Mouse (Mus musculus) CH12.LX (cell line): ENCODE measurements around the gene Lin52. TPM values are rescaled to one million over a fixed set of nuclear protein-coding genes. Genes with fewer than 3 reads are reported as not detected.

ENCODE experiments used
- DNase-seq: peaks from one replicate; pipeline ENCODE4 v3.0.0-alpha.2; 2013; ENCODE audit errors: extremely low read depth
- H3K27ac ChIP-seq: 2 replicates; pipeline ENCODE4 v1.5.1; 2012; ENCODE audit warnings: low read depth, mild to moderate bottlenecking, control low read depth, moderate library complexity; ENCODE audit not compliant: insufficient read depth
- H3K27me3 ChIP-seq: replicated peaks from 2 replicates; pipeline ENCODE3; 2012; ENCODE audit warnings: inconsistent platforms
- H3K36me3 ChIP-seq, 2 experiments: replicated peaks in 1 of 2; 2 replicates each; pipeline versions ENCODE3 to v1.6.1; 2012; ENCODE audit warnings: inconsistent platforms in 1 of 2, low read length in 1 of 2, mild to moderate bottlenecking in 1 of 2, mixed read lengths in 1 of 2, moderate library complexity in 1 of 2; ENCODE audit not compliant: control insufficient read depth in 1 of 2, insufficient read depth in 1 of 2
- H3K4me1 ChIP-seq, 2 experiments: 2 replicates each; pipeline ENCODE4 v1.6.1; 2012; ENCODE audit warnings: inconsistent platforms in 1 of 2, moderate library complexity in 1 of 2; ENCODE audit not compliant: insufficient read depth in 2 of 2, control insufficient read depth in 1 of 2
- H3K4me2 ChIP-seq: 2 replicates; pipeline ENCODE4 v1.6.1; 2012; ENCODE audit warnings: low read depth, mild to moderate bottlenecking, control low read depth; ENCODE audit not compliant: poor library complexity, insufficient read depth, severe bottlenecking
- H3K4me3 ChIP-seq, 3 experiments: fragments of 150-350 bp in 1 of 3; sonication (generic) in 1 of 3; replicated peaks in 1 of 3; 2 replicates each; pipeline versions ENCODE3 to v1.5.1; 2011 to 2012; ENCODE audit warnings: low read depth in 2 of 3, low read length in 2 of 3, mild to moderate bottlenecking in 2 of 3, moderate library complexity in 2 of 3, control low read depth in 1 of 3, improper control_type of control experiment in 1 of 3, inconsistent platforms in 1 of 3, mixed read lengths in 1 of 3; ENCODE audit not compliant: poor library complexity in 1 of 3
- H3K79me2 ChIP-seq: replicated peaks from 2 replicates; pipeline ENCODE4 v1.6.1; 2012; ENCODE audit warnings: mild to moderate bottlenecking, moderate library complexity; ENCODE audit not compliant: control insufficient read depth, poor library complexity, insufficient read depth, severe bottlenecking; ENCODE audit errors: extremely low read depth
- H3K9ac ChIP-seq: 2 replicates; pipeline ENCODE4 v1.6.1; 2012; ENCODE audit warnings: low read depth, mild to moderate bottlenecking, control low read depth, moderate library complexity; ENCODE audit not compliant: insufficient read depth
- H3K9me3 ChIP-seq: replicated peaks from 2 replicates; pipeline ENCODE3; 2012; ENCODE audit warnings: low read length, inconsistent platforms, mixed read lengths
- BHLHE40 ChIP-seq: IDR thresholded peaks from 2 replicates; pipeline ENCODE4 v1.6.1; 2011; ENCODE audit warnings: mild to moderate bottlenecking, low read depth, low read length, improper control_type of control experiment
- CHD1 ChIP-seq: IDR thresholded peaks from 2 replicates; pipeline ENCODE4 v1.6.1; 2012; ENCODE audit warnings: low read depth, low read length, improper control_type of control experiment, inconsistent platforms
- CHD2 ChIP-seq: IDR thresholded peaks from 2 replicates; pipeline ENCODE4 v1.6.1; 2011; ENCODE audit warnings: low read length, improper control_type of control experiment
- CTCF ChIP-seq, 2 experiments: IDR thresholded peaks in 1 of 2; conservative IDR thresholded peaks in 1 of 2; 2 replicates each; pipeline ENCODE4 v1.5.1; 2011 to 2012; ENCODE audit warnings: low read depth in 2 of 2, low read length in 2 of 2, improper control_type of control experiment in 1 of 2, inconsistent platforms in 1 of 2, mild to moderate bottlenecking in 1 of 2, moderate library complexity in 1 of 2
- E2F4 ChIP-seq: IDR thresholded peaks from 2 replicates; pipeline ENCODE4 v1.6.1; 2011; ENCODE audit warnings: low read depth, low read length, improper control_type of control experiment; ENCODE audit not compliant: insufficient replicate concordance
- EP300 ChIP-seq: IDR thresholded peaks from 2 replicates; pipeline ENCODE4 v1.6.1; 2011; ENCODE audit warnings: low read length, improper control_type of control experiment
- GABPA ChIP-seq: IDR thresholded peaks from 2 replicates; pipeline ENCODE4 v1.6.1; 2012; ENCODE audit warnings: low read depth, low read length, improper control_type of control experiment, inconsistent platforms; ENCODE audit not compliant: insufficient replicate concordance
- HCFC1 ChIP-seq: IDR thresholded peaks from 2 replicates; pipeline ENCODE4 v1.6.1; 2012; ENCODE audit warnings: low read depth, mild to moderate bottlenecking, inconsistent platforms, low read length, improper control_type of control experiment
- JUN ChIP-seq: IDR thresholded peaks from 2 replicates; pipeline ENCODE4 v1.6.1; 2011; ENCODE audit warnings: low read depth, mild to moderate bottlenecking, low read length, improper control_type of control experiment, moderate library complexity; ENCODE audit not compliant: insufficient read depth
- JUND ChIP-seq: conservative IDR thresholded peaks from 2 replicates; pipeline ENCODE4 v1.6.1; 2011; ENCODE audit warnings: low read depth, low read length, improper control_type of control experiment
- KAT2A ChIP-seq: IDR thresholded peaks from 2 replicates; pipeline ENCODE4 v1.6.1; 2012; ENCODE audit warnings: low read length, improper control_type of control experiment, inconsistent platforms; ENCODE audit not compliant: insufficient replicate concordance
- MAX ChIP-seq: IDR thresholded peaks from 2 replicates; pipeline ENCODE4 v1.6.1; 2011; ENCODE audit warnings: low read length, improper control_type of control experiment
- MAZ ChIP-seq: IDR thresholded peaks from 2 replicates; pipeline ENCODE4 v1.6.1; 2012; ENCODE audit warnings: low read depth, mild to moderate bottlenecking, inconsistent platforms, low read length, improper control_type of control experiment, moderate library complexity
- MEF2A ChIP-seq: IDR thresholded peaks from 2 replicates; pipeline ENCODE4 v1.6.1; 2014; ENCODE audit warnings: low read depth, mild to moderate bottlenecking, inconsistent platforms, low read length, improper control_type of control experiment, borderline replicate concordance
- MXI1 ChIP-seq: IDR thresholded peaks from 2 replicates; pipeline ENCODE4 v1.6.1; 2011; ENCODE audit warnings: mild to moderate bottlenecking, low read depth, low read length, improper control_type of control experiment
- MYC ChIP-seq: IDR thresholded peaks from 2 replicates; pipeline ENCODE4 v1.6.1; 2011; ENCODE audit warnings: low read depth, mild to moderate bottlenecking, improper control_type of control experiment, low read length
- NELFE ChIP-seq: IDR thresholded peaks from 2 replicates; pipeline ENCODE4 v1.6.1; 2011; ENCODE audit warnings: low read depth, low read length, improper control_type of control experiment
- PAX5 ChIP-seq: IDR thresholded peaks from 2 replicates; pipeline ENCODE4 v1.6.1; 2012; ENCODE audit warnings: low read length, inconsistent platforms, mixed read lengths
- POLR2AphosphoS2 ChIP-seq: IDR thresholded peaks from 2 replicates; pipeline ENCODE4 v1.6.1; 2011; ENCODE audit warnings: low read depth, low read length, improper control_type of control experiment
- RAD21 ChIP-seq: IDR thresholded peaks from 2 replicates; pipeline ENCODE4 v1.6.1; 2011; ENCODE audit warnings: low read depth, mild to moderate bottlenecking, low read length, improper control_type of control experiment, moderate library complexity
- RCOR1 ChIP-seq: conservative IDR thresholded peaks from 2 replicates; pipeline ENCODE4 v1.6.1; 2012; ENCODE audit warnings: low read depth, mild to moderate bottlenecking, inconsistent platforms, low read length, improper control_type of control experiment
- SIN3A ChIP-seq: IDR thresholded peaks from 2 replicates; pipeline ENCODE4 v1.6.1; 2012; ENCODE audit warnings: low read length, improper control_type of control experiment, inconsistent platforms
- SMC3 ChIP-seq: IDR thresholded peaks from 2 replicates; pipeline ENCODE4 v1.6.1; 2011; ENCODE audit warnings: low read depth, low read length, improper control_type of control experiment
- TBP ChIP-seq: conservative IDR thresholded peaks from 2 replicates; pipeline ENCODE4 v1.6.1; 2011; ENCODE audit warnings: low read depth, low read length, improper control_type of control experiment
- TCF12 ChIP-seq: IDR thresholded peaks from 2 replicates; pipeline ENCODE4 v1.6.1; 2014; ENCODE audit warnings: low read depth, mild to moderate bottlenecking, inconsistent platforms, low read length, improper control_type of control experiment
- UBTF ChIP-seq: IDR thresholded peaks from 2 replicates; pipeline ENCODE4 v1.6.1; 2012; ENCODE audit warnings: low read depth, mild to moderate bottlenecking, inconsistent platforms, low read length, improper control_type of control experiment, moderate library complexity
- USF1 ChIP-seq: IDR thresholded peaks from 2 replicates; pipeline ENCODE4 v1.6.1; 2014; ENCODE audit warnings: low read depth, mild to moderate bottlenecking, inconsistent platforms, low read length, improper control_type of control experiment
- USF2 ChIP-seq: conservative IDR thresholded peaks from 2 replicates; pipeline ENCODE4 v1.6.1; 2011; ENCODE audit warnings: low read depth, low read length, improper control_type of control experiment
- ZC3H11A ChIP-seq: IDR thresholded peaks from 2 replicates; pipeline ENCODE4 v1.6.1; 2012; ENCODE audit warnings: low read depth, mild to moderate bottlenecking, inconsistent platforms, low read length, improper control_type of control experiment
- ZKSCAN1 ChIP-seq: IDR thresholded peaks from 2 replicates; pipeline ENCODE4 v1.6.1; 2012; ENCODE audit warnings: low read depth, inconsistent platforms, low read length, improper control_type of control experiment, borderline replicate concordance
- ZMIZ1 ChIP-seq: IDR thresholded peaks from 2 replicates; pipeline ENCODE4 v1.6.1; 2012; ENCODE audit warnings: low read depth, mild to moderate bottlenecking, inconsistent platforms, low read length, improper control_type of control experiment
- ZNF384 ChIP-seq: IDR thresholded peaks from 2 replicates; pipeline ENCODE4 v1.6.1; 2012; ENCODE audit warnings: low read depth, low read length, improper control_type of control experiment, inconsistent platforms
- dilution Hi-C: fragments of 300-500 bp; cut with MboI; formaldehyde crosslinking; loops from 2 replicates; pipeline ENCODE4 v1.14.3; 2020; ENCODE audit warnings: low sequenced_read_pairs; ENCODE audit not compliant: extremely low pct_unique_long_range_greater_than_20kb, extremely low pct_ligation_motif_present
- in situ Hi-C: fragments of 300-500 bp; cut with MboI; formaldehyde crosslinking; loops from 3 replicates; pipeline ENCODE4 v1.14.3; 2019; ENCODE audit warnings: low sequenced_read_pairs, low pct_ligation_motif_present, low pct_unique_long_range_greater_than_20kb, mixed read lengths
- polyA plus RNA-seq: library from polyadenylated mRNA; unstranded; fragments of >175 nt; gene quantifications from 2 replicates; pipeline ENCODE4 v1.2.1, GENCODE M21; 2012; ENCODE audit warnings: low read depth; ENCODE audit not compliant: insufficient read length
- total RNA-seq, 2 experiments: library from RNA; depleted of rRNA; stranded (reverse); fragments of 300-350 nt in 1 of 2; fragments of >200 nt in 1 of 2; gene quantifications; 2 replicates each; pipeline ENCODE4 v1.2.3; 2012 to 2014

Lin52 gene
- total and polyA plus RNA-seq, 3 experiments, result 5.9 to 16.2 (median 8.7) TPM

DNA sequence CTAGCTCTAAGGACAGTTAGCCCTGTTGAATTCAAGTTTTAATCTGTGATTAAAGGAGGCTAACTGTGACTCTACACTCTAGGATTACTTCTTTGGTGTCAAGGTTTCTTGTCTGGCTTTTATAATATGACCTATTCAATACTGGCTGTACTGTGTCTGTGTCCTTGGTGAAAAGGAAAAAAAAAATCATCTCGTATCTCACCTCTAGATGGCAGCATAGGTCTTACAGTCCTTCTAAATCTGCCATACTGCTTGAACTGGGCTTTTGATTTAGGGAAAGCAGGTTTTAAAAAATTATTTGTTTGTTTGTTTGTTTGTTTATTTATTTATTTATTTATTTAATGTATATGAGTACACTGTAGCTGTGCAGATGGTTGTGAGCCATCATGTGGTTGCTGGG lies 17.5 kb downstream of the Lin52 start:
- Histone ChIP-seq H3K27me3 (no peaks in the 10 kb centered on the region), H3K4me1 (no peaks in the 10 kb centered on the region), H3K9me3 (no peaks in the 10 kb centered on the region), H3K4me3 (no peak overlapping the region), H3K4me2 (no peak overlapping the region), H3K27ac (no peak overlapping the region), H3K79me2 (no peaks in the 10 kb centered on the region), H3K36me3 (peaks cover 11 to 66% of the 10 kb centered on the region in 2 experiments), H3K9ac (no peak overlapping the region)
- in situ Hi-C loops (no loop called here), dilution Hi-C loops (no loop called here)
- peak; percentile 58 for DNase-seq
- TF ChIP-seq ZC3H11A (no peak), MAX (no peak), HCFC1 (no peak), ZNF384 (peak; percentile 84), TBP (no peak), BHLHE40 (no peak), RAD21 (peak; percentile 70), CTCF (conservative IDR thresholded peaks at IDR 0.05 in 1 of 2, IDR thresholded peaks at IDR 0.05 in 1 of 2; ENCODE audit: low read depth in 2 of 2, low read length in 2 of 2) (peak in 1 of 2 experiments; percentile 70; a peak in 2 of 4 replicates), CHD1 (no peak), MYC (no peak), MAZ (no peak), JUND (no peak), ZKSCAN1 (no peak), SMC3 (peak; percentile 28), SIN3A (no peak), GABPA (no peak), MXI1 (no peak), UBTF (no peak), RCOR1 (no peak), EP300 (no peak), E2F4 (no peak), JUN (no peak), USF1 (no peak)

DNA sequence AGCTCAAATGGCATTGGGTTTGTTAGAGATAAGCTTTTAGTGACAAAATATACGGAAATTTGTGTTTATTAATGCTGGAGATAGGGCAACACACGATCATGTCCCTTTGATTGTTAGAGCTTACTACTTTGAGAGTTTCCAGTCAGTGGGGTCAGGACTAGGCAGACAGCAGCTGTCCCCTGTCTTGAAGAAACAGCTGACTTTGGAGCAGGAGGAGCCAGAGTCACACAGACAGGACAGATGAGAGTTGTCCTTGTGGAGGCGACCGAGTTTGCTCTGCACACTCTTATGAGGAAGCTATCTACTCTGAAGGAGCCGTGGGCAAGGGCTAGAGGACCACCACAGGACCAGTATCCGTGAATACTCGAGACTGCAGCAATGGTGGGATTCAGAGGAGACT lies 27.7 kb downstream of the Lin52 start:
- in situ Hi-C loops (no loop called here), dilution Hi-C loops (no loop called here)
- peaks cover 5 to 46% of the 10 kb centered on the region in 2 experiments for H3K36me3 ChIP-seq

More for the DNA sequence above, 27.7 kb downstream of the Lin52 start:
- H3K9me3 ChIP-seq, result no peaks in the 10 kb centered on the region
- H3K4me2 ChIP-seq, result no peak overlapping the region
- no peak overlapping the region for H3K4me3 ChIP-seq
- peaks cover 0 to 4% of the 10 kb centered on the region in 2 experiments; a peak in 1 of 4 replicates for H3K4me1 ChIP-seq
- H3K9ac ChIP-seq, result no peak overlapping the region
- H3K27ac ChIP-seq, result no peak overlapping the region
- no peak for TF ChIP-seq CHD2
- TF ChIP-seq CHD1, result no peak
- TF ChIP-seq MEF2A, result no peak
- TF ChIP-seq POLR2AphosphoS2, result no peak
- no peak for TF ChIP-seq JUND
- no peak for TF ChIP-seq ZNF384
- TF ChIP-seq E2F4, result no peak
- TF ChIP-seq MAZ, result no peak
- no peak for TF ChIP-seq USF1
- TF ChIP-seq KAT2A, result no peak
- TF ChIP-seq USF2, result no peak
- TF ChIP-seq ZMIZ1, result no peak
- no peak for TF ChIP-seq JUN
- TF ChIP-seq GABPA, result no peak
- no peak for TF ChIP-seq UBTF
- TF ChIP-seq HCFC1, result no peak
- no peak for TF ChIP-seq NELFE
- TF ChIP-seq TCF12, result no peak
- no peak for TF ChIP-seq MAX
- TF ChIP-seq PAX5, result no peak
- TF ChIP-seq, all 38 proteins: peak for 0
- Histone ChIP-seq H3K79me2 (no peaks in the 10 kb centered on the region), H3K27me3 (no peaks in the 10 kb centered on the region)
- no peak for DNase-seq
